Mouse (Mus musculus): ENCODE results near the gene Gm9803.

Gm9803 gene

GRCm38 (mm10) chr10:43516992-43517660 lies 6.8 kb upstream of the Gm9803 start:
- DNase-seq = peak; percentile 78 to 83

- DNase-seq = peak; percentile 94
These were observed 6.0 kb upstream of the Gm9803 start for GRCm38 (mm10) chr10:43517836-43518235.

DNA sequence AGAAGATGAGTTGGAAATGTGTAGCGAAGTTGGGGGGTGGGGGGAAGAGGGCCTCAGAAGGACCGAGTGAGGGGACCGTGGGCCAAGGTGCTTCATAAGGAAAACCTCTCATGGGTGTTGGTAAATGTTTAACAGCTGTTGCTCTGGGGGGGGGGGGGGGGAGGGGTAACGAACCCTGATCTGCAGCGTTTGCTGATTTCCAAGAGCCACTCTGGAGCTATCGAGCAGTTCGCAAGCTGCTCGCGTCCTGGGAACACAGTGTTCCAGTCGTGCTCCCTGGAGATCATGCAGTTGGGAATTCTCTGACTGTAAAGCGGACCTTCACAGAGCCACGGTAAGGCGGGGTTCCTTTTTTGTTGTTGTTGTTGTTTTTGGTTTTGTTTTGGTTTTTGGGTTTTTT lies 5.5 kb upstream of the Gm9803 start:
- DNase-seq = peak; percentile 51 to 80

DNA sequence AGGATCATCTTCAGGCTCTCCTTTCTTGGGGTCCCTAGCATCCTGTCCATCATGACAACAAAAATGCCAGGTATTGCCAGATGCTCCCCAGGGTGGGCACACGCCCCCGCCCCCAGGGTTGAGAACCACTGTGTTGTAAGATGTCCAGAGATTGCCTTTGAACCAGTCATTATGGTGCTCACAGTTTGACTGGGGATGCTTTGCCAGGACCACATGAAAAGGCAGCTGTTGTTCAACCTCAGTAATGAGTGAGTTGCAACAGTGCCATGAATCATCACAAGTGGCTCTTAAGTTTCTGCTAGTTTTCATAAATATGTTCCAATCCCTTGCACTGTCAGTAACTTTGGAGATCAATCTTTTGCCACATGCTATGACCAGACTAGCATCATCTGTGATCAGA lies 3.9 kb upstream of the Gm9803 start:
- DNase-seq = no peak

- DNase-seq = no peak
These were observed 3.7 kb downstream of the Gm9803 start for GRCm38 (mm10) chr10:43527283-43528269.

DNA sequence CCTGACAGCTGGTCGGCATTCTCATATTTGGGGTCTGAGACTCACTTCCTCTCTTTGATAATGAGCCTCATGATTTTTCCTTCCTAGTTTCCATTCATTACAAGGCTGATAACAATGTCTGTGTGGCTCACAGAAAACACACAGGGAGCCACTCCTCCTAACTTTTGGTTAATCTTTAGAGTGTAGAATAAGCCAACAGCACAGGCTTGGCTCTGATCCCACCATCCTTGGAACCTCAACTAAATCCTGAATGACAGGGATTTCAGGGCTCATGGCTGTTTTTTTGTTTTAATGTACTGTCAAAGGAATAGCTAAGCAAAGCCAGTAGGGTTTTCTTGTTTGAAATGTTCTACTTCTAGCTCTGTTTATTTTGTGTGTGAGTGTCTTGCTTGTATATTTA lies 10.5 kb downstream of the Gm9803 start:
- peak; percentile 55 to 73 for DNase-seq

DNA sequence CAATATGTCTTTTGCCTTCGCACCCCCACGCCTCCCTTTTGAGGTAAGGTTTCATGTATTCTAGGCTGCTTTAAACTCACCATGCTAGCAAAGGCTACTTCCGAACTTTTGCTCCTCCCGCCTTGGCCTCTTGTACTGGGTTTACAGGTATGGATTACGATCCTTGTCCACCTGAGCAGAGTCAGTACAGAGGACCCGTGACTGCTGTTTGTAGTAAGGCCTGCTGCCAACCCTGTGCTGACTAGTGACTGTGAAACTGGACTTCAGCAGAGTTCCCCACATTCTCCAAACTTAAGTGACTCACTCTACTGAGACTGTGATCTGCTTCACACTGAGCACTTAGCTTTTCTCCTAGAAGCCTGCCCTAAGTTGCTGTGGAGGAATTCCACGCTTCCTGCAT lies 13.8 kb downstream of the Gm9803 start:
- DNase-seq = peak; percentile 68 to 78

DNA sequence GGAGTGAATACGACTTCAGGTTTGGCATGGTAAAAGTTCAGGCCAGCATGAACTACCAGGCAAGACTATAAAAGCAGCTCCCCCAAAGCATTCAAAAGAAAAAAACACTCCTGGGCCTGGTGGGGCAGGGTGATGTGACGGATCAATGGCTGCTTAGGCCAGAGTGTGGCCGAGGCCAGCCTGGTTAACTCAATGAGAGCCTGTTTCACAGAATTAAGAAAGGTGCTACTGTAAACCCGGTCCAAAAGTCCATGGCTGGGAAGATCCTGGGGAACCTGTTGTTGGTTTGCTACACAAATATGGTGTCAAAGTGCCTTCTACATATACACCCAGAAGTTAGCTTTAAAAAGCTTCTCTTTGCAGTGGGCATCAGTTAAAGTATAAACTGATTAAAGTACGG lies 14.9 kb downstream of the Gm9803 start:
- DNase-seq = peak; percentile 59 to 65

DNA sequence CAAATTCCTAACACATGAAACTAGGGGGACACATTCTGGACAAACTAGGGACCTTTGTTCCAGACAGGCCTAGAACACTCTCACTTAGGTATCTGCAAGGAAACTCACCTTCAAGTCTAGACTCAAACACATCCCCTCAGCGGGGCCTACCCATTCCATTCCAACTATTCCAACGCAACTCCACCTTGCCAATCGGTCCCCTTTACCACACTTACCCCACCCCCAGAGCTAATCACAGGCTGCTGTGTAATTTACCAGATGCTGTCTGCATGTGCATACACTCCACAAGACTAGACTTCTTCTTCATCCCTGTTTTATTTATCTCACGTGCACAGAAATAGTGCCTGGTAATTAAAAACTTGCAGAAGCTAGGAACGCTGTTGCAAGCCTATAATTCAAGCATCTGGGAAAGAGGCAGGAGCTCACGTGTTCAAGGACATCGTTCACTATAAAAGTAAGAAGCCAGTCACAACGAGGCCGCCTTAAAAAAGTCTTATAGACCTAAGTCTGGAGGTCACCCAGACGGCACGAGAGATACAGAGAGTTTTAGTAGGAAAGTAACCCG lies 15.9 kb downstream of the Gm9803 start:
- DNase-seq = no peak

DNA sequence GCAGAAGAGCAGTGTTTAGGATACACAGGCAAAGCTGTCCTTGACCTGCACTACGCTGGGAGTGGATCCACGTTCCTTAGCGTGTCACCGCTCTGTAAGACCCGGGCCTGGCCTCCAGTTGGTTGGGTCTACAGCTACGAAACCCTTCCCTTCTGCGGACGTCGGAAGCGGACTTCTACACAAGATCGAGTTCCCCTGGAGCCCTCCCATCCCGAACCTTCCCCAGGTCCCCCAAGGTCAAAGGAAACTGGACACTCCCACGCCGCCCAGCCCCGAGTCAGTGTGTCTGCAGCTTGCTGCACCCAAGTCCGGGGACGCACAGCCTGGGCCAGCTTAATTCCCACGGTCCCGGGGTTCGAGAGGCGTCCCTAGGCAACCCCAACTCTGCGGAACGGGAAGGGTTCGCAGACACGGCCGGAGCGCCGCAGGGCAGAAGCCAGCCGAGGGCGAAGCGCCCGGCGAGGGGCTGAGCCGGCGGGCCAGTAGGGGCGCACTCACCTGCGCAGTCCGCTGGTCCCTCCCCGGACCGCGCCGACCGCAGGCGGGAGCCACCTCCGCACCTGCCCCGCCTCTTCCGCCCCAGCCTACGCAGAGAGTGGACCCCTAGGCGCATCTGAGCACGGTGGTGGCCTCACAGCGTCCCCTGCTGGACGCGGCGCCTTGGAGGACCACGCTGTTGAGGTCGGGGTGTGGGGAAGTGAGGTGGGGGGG lies 16.7 kb downstream of the Gm9803 start, which contains the start of gene 1700021F05Rik:
Gene 1700021F05Rik, minus strand, starts transcription at position 553 of the 711 bp plus-strand sequence.
- DNase-seq = peak; percentile 95 to 96

DNA sequence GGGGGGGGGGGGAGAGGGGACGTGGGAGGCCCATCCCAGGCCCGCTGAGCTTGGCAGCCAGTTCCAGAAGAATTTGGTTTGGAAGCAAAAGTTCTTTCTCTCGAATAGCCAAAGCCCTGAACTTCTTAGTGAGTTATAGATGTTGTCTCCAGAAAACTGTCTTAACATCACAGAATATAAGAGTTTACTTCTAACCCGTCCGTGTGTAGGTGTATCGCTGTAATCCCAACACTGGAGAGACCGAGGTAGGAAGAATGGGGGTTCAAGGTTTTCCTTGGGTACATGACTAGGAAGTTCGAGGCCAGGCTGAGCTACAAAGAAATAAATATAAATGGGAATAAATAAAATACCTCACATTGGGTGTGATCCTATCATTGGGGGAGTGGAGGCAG lies 17.3 kb downstream of the Gm9803 start:
- DNase-seq = no peak

DNA sequence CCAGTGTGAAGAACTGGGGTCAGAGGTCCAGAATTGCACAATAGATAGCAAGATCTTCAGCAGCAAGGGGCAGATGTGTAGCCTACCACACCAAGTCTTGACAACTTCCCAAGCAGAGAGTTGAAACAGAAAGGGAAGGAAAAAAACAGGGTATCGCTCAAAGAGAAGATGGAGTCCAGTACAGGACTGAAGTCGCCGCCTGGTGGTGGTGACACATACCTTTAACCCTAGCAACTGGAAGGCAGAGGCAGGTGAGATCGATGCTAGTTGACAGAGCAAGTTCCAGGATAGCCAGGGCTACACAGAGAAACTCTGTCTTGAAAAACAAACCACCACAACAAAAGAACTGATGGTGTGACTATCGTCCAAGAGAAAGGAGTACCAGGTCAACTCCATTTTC lies 25.5 kb downstream of the Gm9803 start:
- DNase-seq = no peak

GRCm38 (mm10) chr10:43550923-43551322 lies 27.0 kb downstream of the Gm9803 start:
- DNase-seq = no peak

GRCm38 (mm10) chr10:43551388-43551787 lies 27.5 kb downstream of the Gm9803 start:
- no peak for DNase-seq

DNA sequence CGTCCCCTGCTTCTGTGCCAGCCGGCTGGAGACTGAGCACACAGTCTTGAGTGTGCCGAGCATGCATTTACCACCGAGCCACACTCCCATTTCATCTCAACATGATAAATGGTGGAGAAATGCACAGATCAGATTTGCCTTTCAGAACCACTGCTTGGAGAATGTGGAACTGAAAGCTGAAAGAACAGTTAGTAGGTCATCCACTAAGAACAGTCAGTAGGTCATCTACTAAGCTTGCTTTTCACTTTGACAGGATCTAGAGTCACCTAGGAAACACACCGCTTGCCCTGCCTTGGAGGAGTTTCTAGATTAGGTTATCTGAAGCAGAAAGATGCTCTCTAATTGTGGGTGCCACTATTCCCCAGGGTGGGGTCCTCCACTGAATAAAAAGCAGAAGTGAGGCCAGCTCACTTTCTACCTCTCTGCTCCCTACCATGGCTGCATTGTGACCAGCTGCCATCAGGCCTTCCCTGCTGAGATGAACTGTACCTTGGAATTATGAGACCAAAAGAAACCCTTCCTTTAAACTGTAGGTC lies 33.8 kb downstream of the Gm9803 start:
- no peak for DNase-seq

DNA sequence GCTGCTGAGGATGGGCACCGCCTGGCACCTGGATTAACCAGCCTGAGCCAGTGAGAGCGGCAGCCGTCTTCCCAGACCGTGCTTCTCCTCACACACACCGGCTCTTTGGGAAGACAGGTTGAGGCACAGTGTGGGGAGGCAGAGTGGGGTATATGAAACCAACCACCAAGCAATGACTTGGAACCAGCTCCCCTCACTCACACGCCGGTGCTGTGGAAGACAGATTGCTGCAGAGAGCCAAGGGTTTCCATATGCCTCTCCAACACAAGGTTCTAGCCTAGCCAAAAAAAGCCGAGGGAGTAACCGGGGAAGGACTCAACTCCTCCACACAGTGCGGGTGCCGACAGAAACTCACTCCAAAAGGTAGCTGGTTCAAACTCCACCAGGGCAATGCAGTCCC lies 35.4 kb downstream of the Gm9803 start:
- DNase-seq = no peak

GRCm38 (mm10) chr10:43560765-43561164 lies 36.9 kb downstream of the Gm9803 start:
- no peak for DNase-seq

GRCm38 (mm10) chr10:43561311-43561710 lies 37.4 kb downstream of the Gm9803 start:
- DNase-seq = no peak

Data from kidney, adult 8-10 months (tissue).